Mouse (Mus musculus): ENCODE results near the gene Cxcr5. TPM values are rescaled to one million over a fixed set of nuclear protein-coding genes. Genes with fewer than 3 reads are reported as not detected.

Gene Cxcr5
- polyA plus RNA-seq, 1 experiment from 2014 or later, result 0.06 TPM

DNA sequence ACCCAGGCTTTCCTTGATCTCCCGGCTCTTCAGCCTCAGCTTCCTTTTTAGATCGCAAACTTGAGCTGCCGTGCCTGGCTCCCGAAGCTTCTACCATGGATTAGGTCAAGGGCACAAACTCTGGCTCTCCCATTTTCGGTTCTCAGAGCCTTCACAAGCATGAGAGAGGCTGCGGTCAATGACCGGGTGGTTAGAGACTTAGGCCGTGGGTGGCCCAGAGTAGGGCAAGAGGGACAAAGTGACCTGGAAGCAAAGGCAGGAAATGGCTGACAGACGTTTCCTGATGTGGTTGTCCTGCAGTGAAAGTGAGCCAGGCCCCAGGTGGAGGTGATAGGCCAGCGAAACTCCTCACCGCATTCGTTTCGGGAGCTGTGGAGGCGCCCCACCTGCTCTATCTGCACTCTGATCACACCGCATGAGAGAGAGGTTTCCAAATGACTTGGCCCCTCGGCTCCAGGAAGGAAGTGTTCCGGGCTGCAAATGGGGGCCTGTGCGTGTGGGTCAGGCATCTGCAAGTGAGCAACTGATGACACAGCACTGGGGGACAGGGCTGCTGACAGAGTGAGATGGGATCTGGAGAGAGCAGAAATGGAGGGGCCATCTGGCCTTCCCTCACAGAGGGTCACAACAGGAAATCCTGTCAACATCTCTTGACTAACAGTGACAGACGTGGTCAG is 23.9 kb downstream of the Cxcr5 start:
- Histone ChIP-seq H3K9ac (ENCODE audit: low read depth, low read length) (no peak overlapping the region), H3K36me3 (ENCODE audit: control insufficient read depth, insufficient read depth, low read length) (no peaks in the 10 kb centered on the region), H3K4me3 (ENCODE audit: low read depth, low read length) (no peak overlapping the region), H3K27ac (ENCODE audit: low read depth, low read length) (no peak overlapping the region), H3K9me3 (replicated peaks; ENCODE audit: control insufficient read depth, low read length) (no peaks in the 10 kb centered on the region), H3K4me2 (peak overlapping the region; percentile 35), H3K27me3 (ENCODE audit: control insufficient read depth, insufficient read depth, low read length) (no peaks in the 10 kb centered on the region), H3K4me1 (ENCODE audit: control insufficient read depth, insufficient read depth, low read length) (peaks cover 8% of the 10 kb centered on the region)
- ATAC-seq (replicated peaks; ENCODE audit: insufficient number of reproducible peaks, low FRiP score, low TSS enrichment), result no peak
- WGBS (ENCODE audit: insufficient replicate concordance), result 38% methylated on average over 19 of the region's 19 CpGs

DNA sequence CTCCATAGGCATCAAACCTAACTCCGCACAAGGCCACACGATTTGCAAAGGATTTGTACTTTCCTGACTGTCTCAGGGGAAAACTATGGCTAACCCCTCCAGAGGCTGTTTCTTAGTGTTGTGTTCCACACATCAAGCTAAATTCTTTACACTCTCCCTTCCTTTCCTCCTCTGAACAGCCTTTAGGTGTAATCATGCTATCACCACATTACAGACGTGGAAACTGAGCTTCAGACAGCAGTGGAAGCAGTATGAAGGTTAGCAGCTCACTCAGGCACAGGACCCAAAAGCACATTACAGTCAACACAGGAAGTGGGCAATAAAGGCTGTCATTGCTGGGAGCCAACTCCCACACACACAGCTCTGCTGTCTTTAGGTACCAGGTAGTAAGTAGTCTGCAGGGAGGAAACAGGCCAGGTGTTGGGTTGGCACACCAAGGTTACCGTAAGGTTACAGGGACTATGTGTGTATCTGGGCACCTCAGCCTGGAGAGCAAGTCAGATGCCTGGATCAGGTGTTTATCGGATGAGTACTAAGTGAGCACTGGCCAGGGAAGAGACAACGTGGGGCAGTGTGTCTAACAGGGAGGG is 28.6 kb downstream of the Cxcr5 start:
- no peak overlapping the region for H3K4me2 ChIP-seq
- 72% methylated on average over 6 of the region's 6 CpGs for WGBS (ENCODE audit: insufficient replicate concordance)
- no peak for ATAC-seq (replicated peaks; ENCODE audit: insufficient number of reproducible peaks, low FRiP score, low TSS enrichment)
- no peak overlapping the region for H3K9ac ChIP-seq (ENCODE audit: low read depth, low read length)
- H3K9me3 ChIP-seq (replicated peaks; ENCODE audit: control insufficient read depth, low read length), result no peaks in the 10 kb centered on the region
- no peak overlapping the region for H3K27ac ChIP-seq (ENCODE audit: low read depth, low read length)
- peaks cover 8% of the 10 kb centered on the region for H3K4me1 ChIP-seq (ENCODE audit: control insufficient read depth, insufficient read depth, low read length)
- no peak overlapping the region for H3K4me3 ChIP-seq (ENCODE audit: low read depth, low read length)
- no peaks in the 10 kb centered on the region for H3K27me3 ChIP-seq (ENCODE audit: control insufficient read depth, insufficient read depth, low read length)
- no peaks in the 10 kb centered on the region for H3K36me3 ChIP-seq (ENCODE audit: control insufficient read depth, insufficient read depth, low read length)

DNA sequence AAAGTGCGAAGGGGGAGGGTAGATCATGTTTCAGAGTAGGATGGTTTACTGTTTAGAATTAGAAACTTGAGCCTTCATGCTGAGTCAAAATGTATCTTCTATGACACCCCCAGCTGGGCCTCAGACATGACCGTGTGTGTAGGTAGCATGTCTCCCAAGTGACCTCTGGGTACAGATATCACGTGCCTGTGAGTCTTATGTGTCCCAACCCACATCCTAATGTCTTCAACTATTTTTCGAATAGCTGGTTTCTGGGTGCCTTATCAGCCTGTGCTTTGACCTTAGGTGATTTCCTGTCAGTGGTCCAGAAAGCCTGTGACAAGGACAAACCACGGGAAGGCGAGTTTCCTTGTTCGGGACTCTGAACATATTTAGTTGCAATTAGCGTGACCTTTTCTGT is 33.3 kb downstream of the Cxcr5 start:
- H3K9ac ChIP-seq (ENCODE audit: low read depth, low read length), result no peak overlapping the region
- no peak for ATAC-seq (replicated peaks; ENCODE audit: insufficient number of reproducible peaks, low FRiP score, low TSS enrichment)
- H3K36me3 ChIP-seq (ENCODE audit: control insufficient read depth, insufficient read depth, low read length), result no peaks in the 10 kb centered on the region
- 52% methylated on average over 8 of the region's 8 CpGs for WGBS (ENCODE audit: insufficient replicate concordance)
- H3K4me2 ChIP-seq, result no peak overlapping the region
- H3K9me3 ChIP-seq (replicated peaks; ENCODE audit: control insufficient read depth, low read length), result no peaks in the 10 kb centered on the region
- no peaks in the 10 kb centered on the region for H3K4me1 ChIP-seq (ENCODE audit: control insufficient read depth, insufficient read depth, low read length)
- H3K27me3 ChIP-seq (ENCODE audit: control insufficient read depth, insufficient read depth, low read length), result no peaks in the 10 kb centered on the region
- H3K4me3 ChIP-seq (ENCODE audit: low read depth, low read length), result no peak overlapping the region
- no peak overlapping the region for H3K27ac ChIP-seq (ENCODE audit: low read depth, low read length)

DNA sequence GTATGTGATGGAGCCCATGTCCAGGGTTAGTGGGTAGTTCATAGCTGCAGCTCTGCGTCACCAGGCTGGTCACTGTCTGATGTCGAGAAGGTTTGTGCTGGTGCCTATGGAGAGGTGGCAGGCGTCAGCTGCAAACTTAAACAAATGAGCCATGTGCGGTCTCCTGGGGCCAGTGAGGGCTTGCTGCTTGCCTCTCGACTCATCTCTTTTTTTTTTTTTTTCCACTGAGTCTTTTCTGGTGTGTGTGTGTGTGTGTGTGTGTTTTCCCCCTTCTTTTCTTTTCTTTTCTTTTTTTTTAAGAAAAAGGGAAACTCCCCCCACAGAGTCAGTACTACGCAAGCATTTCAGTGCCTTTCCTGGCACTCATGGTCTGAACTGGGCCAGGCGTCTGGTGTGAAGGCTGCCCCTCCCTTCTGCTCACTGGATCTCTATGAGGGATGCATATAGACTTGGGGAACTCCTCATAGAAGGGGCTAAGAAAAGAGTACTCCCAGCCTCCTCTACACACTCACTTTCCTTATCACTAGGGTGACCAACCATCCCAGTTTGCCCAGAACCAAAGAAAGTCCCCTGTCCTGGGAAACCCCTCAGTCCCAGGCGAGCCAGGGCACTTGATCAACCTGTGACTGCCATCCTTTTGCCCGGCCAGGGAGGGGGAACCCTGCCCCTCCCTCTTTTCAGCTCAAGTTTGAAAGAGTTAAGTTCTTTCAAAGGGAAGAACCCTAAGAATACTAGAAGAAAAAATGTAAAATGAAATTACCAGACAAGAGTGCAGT is 35.2 kb downstream of the Cxcr5 start:
- Histone ChIP-seq H3K36me3 (ENCODE audit: control insufficient read depth, insufficient read depth, low read length) (no peaks in the 10 kb centered on the region), H3K4me2 (no peak overlapping the region), H3K4me3 (ENCODE audit: low read depth, low read length) (no peak overlapping the region), H3K27me3 (ENCODE audit: control insufficient read depth, insufficient read depth, low read length) (no peaks in the 10 kb centered on the region), H3K9ac (ENCODE audit: low read depth, low read length) (no peak overlapping the region), H3K9me3 (replicated peaks; ENCODE audit: control insufficient read depth, low read length) (no peaks in the 10 kb centered on the region), H3K4me1 (ENCODE audit: control insufficient read depth, insufficient read depth, low read length) (no peaks in the 10 kb centered on the region), H3K27ac (ENCODE audit: low read depth, low read length) (no peak overlapping the region)
- 53% methylated on average over 9 of the region's 9 CpGs for WGBS (ENCODE audit: insufficient replicate concordance)
- ATAC-seq (replicated peaks; ENCODE audit: insufficient number of reproducible peaks, low FRiP score, low TSS enrichment), result no peak

DNA sequence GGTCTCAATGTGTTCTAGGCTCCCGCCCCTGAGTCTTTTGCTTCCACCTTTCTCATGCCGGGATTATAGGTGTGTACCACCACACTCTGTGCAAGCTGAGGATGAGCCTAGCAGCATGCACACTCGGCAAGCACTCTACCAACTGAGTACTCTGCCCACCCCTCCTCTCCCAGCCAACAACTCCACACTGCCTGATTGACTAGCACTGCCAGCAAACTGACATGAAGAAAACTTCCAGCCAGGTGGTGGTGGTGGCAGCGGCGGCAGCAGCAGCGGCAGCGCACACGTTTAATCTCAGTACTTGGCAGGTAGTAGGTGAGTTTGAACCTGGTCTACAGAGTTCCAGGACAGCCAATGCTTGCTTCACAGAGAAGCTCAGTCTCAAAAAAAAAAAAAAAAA is 36.1 kb downstream of the Cxcr5 start:
- WGBS (ENCODE audit: insufficient replicate concordance), result 85% methylated on average over 8 of the region's 8 CpGs
- ATAC-seq (replicated peaks; ENCODE audit: insufficient number of reproducible peaks, low FRiP score, low TSS enrichment), result no peak
- Histone ChIP-seq H3K4me3 (ENCODE audit: low read depth, low read length) (no peak overlapping the region), H3K9me3 (replicated peaks; ENCODE audit: control insufficient read depth, low read length) (no peaks in the 10 kb centered on the region), H3K4me1 (ENCODE audit: control insufficient read depth, insufficient read depth, low read length) (no peaks in the 10 kb centered on the region), H3K4me2 (no peak overlapping the region), H3K36me3 (ENCODE audit: control insufficient read depth, insufficient read depth, low read length) (no peaks in the 10 kb centered on the region), H3K27ac (ENCODE audit: low read depth, low read length) (no peak overlapping the region), H3K9ac (ENCODE audit: low read depth, low read length) (no peak overlapping the region), H3K27me3 (ENCODE audit: control insufficient read depth, insufficient read depth, low read length) (no peaks in the 10 kb centered on the region)

DNA sequence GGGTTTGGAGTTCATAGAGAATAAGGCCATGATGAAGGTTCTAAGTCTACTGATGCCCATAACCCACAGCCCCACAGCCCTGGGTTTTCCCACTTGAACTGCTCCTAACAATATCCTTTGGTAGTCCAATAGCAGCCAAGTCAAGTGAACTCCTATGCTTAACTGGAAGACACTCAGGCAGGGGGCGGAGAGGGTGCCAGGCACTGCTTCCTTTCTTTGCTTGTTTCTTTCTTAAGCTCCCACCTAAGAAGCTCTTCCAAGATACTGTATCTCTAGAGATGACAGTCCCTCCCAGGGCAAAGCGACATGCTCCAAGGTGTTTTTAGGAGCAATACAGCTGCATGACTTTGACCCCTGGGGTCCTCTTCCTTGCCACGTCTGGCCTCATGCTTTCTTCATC is 36.7 kb downstream of the Cxcr5 start:
- Histone ChIP-seq H3K27ac (ENCODE audit: low read depth, low read length) (no peak overlapping the region), H3K9me3 (replicated peaks; ENCODE audit: control insufficient read depth, low read length) (no peaks in the 10 kb centered on the region), H3K4me3 (ENCODE audit: low read depth, low read length) (no peak overlapping the region), H3K9ac (ENCODE audit: low read depth, low read length) (no peak overlapping the region), H3K4me1 (ENCODE audit: control insufficient read depth, insufficient read depth, low read length) (no peaks in the 10 kb centered on the region), H3K27me3 (ENCODE audit: control insufficient read depth, insufficient read depth, low read length) (no peaks in the 10 kb centered on the region), H3K36me3 (ENCODE audit: control insufficient read depth, insufficient read depth, low read length) (no peaks in the 10 kb centered on the region), H3K4me2 (no peak overlapping the region)
- 69% methylated on average over 3 of the region's 3 CpGs for WGBS (ENCODE audit: insufficient replicate concordance)
- no peak for ATAC-seq (replicated peaks; ENCODE audit: insufficient number of reproducible peaks, low FRiP score, low TSS enrichment)

DNA sequence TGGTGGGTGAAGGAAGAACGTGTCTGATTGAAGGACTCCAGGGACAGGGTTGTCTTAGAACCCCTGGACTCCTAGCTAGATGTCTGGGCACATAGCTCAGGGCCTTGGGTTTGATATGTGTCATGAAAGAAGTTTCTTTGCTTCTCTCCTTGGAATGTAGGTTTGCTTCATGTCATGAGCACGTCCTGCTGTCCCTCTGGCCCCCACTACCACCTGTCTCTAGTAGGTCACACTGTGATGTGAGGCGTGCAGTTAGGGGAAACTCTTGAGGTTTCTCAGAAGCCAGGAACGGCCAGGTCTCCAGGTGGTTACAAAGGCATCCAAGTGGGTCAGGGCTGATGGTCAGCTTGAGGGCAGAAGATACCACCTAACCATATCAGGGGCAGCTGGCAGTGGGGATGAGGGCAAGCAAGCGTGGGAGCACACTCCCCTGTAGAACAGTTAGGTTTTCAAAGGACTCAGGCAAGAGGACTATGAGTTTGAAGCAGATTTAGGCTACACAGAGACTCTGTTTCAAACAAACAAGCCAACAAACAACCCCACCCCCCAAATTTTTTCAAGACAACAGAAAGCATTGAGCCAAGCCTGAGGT is 37.3 kb downstream of the Cxcr5 start:
- no peak overlapping the region for H3K4me3 ChIP-seq (ENCODE audit: low read depth, low read length)
- no peaks in the 10 kb centered on the region for H3K9me3 ChIP-seq (replicated peaks; ENCODE audit: control insufficient read depth, low read length)
- H3K4me2 ChIP-seq, result no peak overlapping the region
- no peak overlapping the region for H3K27ac ChIP-seq (ENCODE audit: low read depth, low read length)
- ATAC-seq (replicated peaks; ENCODE audit: insufficient number of reproducible peaks, low FRiP score, low TSS enrichment), result no peak
- no peaks in the 10 kb centered on the region for H3K27me3 ChIP-seq (ENCODE audit: control insufficient read depth, insufficient read depth, low read length)
- no peaks in the 10 kb centered on the region for H3K4me1 ChIP-seq (ENCODE audit: control insufficient read depth, insufficient read depth, low read length)
- H3K9ac ChIP-seq (ENCODE audit: low read depth, low read length), result no peak overlapping the region
- H3K36me3 ChIP-seq (ENCODE audit: control insufficient read depth, insufficient read depth, low read length), result no peaks in the 10 kb centered on the region
- WGBS (ENCODE audit: insufficient replicate concordance), result 72% methylated on average over 5 of the region's 5 CpGs

DNA sequence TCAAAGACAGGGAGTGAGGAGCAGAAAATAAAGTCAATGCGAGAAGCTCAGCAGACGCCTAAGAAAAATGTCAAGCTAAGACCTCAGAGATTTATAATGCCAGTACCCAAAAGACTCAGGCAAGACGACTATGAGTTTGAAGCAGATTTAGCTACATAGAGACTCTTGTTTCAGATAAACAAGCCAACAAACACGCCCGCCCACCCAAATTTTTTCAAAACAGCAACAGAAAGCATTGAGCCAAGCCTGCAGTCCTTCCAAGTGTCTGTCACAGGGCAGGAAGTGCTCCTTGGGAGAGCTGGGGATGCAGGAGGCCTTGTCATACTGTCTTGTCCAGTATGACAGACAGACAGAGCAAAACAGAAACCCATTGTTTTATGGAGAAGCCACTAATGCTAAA is 38.0 kb downstream of the Cxcr5 start:
- Histone ChIP-seq H3K9ac (ENCODE audit: low read depth, low read length) (no peak overlapping the region), H3K27me3 (ENCODE audit: control insufficient read depth, insufficient read depth, low read length) (no peaks in the 10 kb centered on the region), H3K4me1 (ENCODE audit: control insufficient read depth, insufficient read depth, low read length) (no peaks in the 10 kb centered on the region), H3K36me3 (ENCODE audit: control insufficient read depth, insufficient read depth, low read length) (no peaks in the 10 kb centered on the region), H3K27ac (ENCODE audit: low read depth, low read length) (no peak overlapping the region), H3K4me2 (no peak overlapping the region), H3K4me3 (ENCODE audit: low read depth, low read length) (no peak overlapping the region), H3K9me3 (replicated peaks; ENCODE audit: control insufficient read depth, low read length) (no peaks in the 10 kb centered on the region)
- 74% methylated on average over 5 of the region's 5 CpGs for WGBS (ENCODE audit: insufficient replicate concordance)
- no peak for ATAC-seq (replicated peaks; ENCODE audit: insufficient number of reproducible peaks, low FRiP score, low TSS enrichment)

All from heart, embryonic 11.5 days (tissue).